Mouse (Mus musculus): Measurements from ENCODE around the gene Frmd4b.
"Not testable (repeated sequence)": the region's sequence is repeated elsewhere in the genome, so short reads cannot be mapped to it uniquely, and the experiment has no call there.

The Frmd4b gene

DNA sequence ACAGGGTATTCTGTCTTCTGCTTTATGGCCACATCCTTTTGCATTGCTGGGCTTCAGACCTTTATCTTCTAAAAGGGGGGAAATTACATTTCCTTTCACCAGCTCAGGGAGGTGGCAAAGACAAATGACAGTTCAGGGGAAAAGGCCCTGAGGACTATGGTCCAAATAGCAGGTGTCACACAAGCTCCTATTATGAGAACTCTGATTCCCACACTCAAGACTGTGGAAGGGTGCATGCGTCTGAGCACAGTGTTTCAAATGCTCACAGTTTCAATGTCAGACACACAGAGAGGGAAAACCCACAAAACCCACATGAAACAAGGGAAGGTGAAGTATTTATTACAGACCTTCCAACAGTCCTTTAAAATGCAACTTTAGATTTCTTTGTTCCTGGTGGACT lies 246.9 kb downstream of the Frmd4b start:
- no peak for DNase-seq (ENCODE audit: low spot score in 2 of 2)

DNA sequence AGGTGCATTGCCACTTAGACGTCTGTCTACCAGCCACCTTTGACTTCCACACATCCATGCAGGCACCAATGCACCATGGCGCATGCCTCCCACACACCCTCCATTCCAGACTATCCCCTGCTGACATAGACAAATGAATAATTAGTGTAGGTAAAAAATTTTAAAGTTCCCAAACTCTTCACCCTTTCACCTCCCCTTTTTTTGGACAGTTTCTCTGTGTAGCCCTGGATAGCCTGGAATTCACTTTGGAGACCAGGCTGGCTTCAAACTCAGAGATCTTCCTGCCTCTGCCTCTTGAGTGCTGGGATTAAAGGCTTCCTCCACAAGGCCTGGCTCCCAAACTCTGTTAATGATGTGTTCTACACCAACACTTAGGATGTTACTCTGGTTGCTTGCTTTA lies 253.5 kb downstream of the Frmd4b start:
- DNase-seq (ENCODE audit: low spot score in 2 of 2): no peak

- DNase-seq (ENCODE audit: low spot score in 2 of 2): not testable (repeated sequence)
Measured at GRCm38 (mm10) chr6:97357606-97358005, 259.7 kb downstream of the Frmd4b start.

- no peak for DNase-seq (ENCODE audit: low spot score in 2 of 2)
Measured at GRCm38 (mm10) chr6:97356612-97357011, 260.7 kb downstream of the Frmd4b start.

DNA sequence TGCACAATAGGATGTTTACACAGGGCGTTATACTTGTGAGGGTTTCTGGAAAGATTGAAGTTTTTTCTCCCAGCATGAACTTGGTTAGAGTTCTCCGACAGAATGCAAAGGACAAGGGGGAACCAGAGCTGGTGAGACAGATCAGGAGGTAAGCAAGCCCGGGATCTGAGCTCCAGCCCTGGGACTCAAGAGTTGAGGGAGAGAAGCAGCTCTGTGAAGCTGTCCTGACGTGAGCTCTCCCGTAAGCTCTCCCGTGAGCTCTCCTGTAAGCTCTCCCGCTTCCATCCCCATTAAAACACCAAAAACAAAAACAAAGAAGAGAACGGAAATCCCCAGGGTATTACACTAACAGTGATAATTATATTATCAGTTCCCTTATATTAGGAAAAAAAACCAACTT lies 262.2 kb downstream of the Frmd4b start:
- no peak for DNase-seq (ENCODE audit: low spot score in 2 of 2)

- DNase-seq (ENCODE audit: low spot score in 2 of 2): no peak
Measured at GRCm38 (mm10) chr6:97353933-97354332, 263.4 kb downstream of the Frmd4b start.

DNA sequence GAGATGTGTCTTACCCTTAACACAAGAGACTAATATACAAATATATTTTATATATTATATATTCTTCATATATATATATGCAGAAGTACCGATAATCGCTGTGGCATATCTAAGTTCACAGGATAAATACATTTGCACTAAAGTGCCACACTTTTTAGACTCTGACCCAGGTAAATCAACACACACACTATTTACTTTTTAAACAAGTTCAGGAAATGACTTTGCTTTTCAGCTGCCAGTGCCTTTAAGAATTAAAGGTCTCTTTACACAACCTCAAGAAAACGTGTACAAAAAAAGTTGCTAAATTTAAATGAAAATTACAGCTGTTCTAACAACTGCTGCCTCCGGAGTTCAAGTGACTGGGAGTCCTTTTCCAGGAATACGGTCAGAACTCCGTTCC lies 264.0 kb downstream of the Frmd4b start:
- DNase-seq (ENCODE audit: low spot score in 2 of 2): no peak

DNA sequence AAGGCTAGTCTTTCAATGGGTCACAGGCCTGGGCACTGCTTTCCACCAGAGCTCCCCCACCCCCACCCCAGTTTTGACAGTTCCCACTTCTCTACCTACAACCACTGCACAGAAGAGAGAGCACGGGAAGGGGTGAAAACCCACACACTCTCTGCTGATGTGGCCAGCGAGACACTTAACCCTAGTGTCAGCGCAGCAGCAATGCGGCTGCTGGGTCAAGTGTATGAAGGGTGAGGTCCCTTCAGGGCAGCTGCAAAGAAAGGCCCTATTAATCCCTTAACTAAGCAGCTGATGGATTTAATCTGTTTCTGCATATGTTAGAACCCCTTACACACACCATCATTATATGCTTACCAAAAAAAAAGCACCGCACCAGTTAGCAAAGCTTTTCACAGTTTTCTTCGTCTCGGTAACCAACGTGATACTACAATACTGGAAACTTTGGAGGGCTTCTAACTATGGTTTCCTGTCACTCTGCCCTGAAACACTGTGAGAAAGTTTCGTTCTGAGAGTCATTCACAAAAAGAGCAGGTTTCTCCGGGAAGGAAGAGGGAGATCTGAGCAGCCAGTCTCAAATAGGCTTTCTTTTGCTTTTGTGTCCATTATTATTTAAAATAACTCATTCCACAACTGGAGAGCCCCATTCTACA lies 264.7 kb downstream of the Frmd4b start:
- DNase-seq (ENCODE audit: low spot score in 2 of 2): no peak

DNA sequence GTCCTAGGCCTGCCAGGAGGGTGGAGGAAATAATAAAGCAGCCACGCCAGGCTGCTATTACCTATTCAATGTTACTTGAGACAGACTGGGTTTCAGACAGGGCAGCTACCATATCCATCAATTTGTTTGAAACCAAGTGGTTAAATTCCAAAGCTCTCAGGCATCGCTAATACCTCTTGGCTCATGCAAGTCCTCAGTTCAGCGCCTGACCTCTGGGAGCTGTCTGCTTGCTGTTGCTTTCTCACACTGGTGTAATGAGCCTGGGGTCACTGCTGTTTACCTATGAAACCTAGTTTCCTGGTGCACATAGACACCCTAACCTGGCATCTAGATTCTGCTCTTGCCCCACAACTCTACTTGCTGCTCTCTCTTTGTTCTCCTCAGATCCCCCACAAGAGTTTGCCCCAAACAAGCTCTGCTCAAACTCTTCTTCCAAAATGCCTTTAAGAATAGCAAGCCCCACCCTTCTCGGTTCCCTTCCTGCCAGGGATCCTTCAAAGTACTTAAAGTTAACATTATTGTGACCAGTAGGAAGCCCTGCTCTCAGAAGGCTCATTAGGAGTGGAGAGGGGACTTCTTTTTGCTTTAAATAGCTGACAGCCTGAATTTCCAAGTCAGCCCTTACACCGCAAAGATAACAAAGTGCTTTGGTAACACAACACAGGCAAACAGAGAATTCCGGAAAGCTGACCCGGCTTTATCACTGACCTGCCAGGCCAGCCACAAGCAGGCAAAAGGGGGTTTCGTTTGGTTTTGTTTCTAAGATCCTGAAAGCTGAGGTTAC lies 267.8 kb downstream of the Frmd4b start:
- DNase-seq (ENCODE audit: low spot score in 2 of 2): no peak

DNA sequence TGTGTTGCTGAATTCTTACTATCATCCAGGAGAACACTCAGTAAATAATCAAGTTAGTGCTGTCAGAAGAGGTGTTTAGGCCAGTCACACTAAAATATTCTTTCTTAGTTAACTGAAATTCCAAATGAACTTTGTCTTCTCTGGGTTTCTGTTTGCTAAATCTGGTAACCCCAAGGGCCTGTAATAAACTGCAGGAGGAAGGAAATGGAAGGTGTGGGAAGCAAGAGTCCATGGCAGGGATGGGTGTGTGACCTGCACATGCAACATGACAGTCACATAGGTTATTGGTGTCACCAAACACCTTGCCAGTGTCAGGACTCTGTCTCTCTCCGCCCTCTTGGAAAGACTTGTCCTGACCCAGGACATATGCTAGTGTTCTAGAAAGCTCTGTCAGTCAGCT lies 270.4 kb downstream of the Frmd4b start:
- no peak for DNase-seq (ENCODE audit: low spot score in 2 of 2)

DNA sequence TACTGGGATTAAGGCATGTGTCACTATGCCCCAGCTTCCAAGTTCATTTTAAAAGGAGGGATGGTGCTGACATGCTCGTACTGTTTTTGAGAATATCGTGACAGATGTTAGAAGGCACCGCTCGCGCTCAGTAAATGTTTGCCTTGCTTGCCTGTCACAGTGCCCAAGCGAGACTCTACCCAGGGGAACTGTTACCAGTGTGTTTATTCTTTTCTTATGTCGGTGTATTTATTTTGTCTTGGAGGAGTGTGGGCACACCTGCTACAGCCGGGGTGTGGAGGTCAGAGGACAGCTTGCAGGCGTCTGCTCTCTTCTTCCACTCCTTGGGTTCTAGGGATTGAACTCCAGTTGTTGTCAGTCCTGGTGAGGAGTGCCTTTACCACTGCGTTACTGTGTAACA lies 270.8 kb downstream of the Frmd4b start:
- no peak for DNase-seq (ENCODE audit: low spot score in 2 of 2)

DNA sequence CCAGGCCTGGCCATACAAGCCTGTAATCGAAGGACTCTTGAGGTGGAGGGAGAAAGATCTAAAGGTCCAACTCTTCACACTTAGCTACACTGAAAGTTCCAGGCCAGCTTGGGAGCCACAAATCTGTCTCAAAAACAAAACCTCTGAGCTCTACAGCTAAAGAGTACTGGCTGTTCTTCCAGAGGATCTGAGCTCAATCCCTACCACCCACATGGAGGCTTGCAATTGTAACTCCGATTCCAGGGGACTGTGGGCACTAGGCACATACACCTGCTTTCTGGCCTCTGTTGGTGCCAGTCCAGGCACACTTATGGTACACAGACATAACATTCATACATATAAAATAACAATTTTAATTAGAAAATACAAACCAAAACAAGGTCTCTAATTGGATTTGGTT lies 271.4 kb downstream of the Frmd4b start:
- DNase-seq (ENCODE audit: low spot score in 2 of 2): no peak

- DNase-seq (ENCODE audit: low spot score in 2 of 2): no peak
Measured at GRCm38 (mm10) chr6:97342185-97342584, 275.2 kb downstream of the Frmd4b start.

DNA sequence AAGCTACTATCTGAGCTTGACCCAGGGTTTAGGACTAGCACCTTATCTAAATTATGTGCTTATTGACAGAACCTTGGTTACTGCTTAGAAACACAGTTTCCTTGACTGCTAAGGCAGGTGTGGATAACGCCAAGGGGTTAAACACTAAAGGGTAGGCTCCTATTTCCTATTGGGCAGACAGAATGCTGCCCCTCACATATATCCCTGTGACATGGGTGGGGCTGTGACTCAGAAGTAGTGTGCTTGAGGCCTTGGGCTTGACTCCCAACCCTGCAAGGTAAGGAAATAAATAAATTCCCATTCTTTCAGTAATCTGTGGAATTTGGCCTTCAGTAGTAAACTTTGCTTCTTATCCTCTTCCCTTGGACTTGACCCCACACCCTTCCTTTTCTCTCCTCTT lies 275.7 kb downstream of the Frmd4b start:
- DNase-seq (ENCODE audit: low spot score in 2 of 2): no peak

DNA sequence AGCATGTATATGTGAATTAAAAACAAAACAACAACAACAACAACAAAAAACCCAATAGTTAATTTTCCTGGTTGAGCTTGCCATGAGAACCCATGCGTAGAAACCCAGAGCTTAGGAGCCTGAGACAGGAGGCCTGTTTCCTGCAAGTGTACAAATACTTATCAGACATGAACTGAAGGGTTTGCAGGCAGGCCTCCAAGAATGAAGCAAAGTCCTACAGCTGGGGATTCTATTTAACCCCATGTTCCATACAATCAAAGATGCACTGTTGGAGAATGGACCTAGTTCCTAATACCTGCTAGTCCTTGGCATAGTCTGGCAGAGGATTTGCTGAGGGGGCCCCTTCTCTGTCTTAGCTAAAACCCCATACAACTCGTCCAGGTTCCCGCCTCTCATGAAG lies 276.2 kb downstream of the Frmd4b start:
- DNase-seq (ENCODE audit: low spot score in 2 of 2): no peak

GRCm38 (mm10) chr6:97340211-97340791 lies 277.0 kb downstream of the Frmd4b start:
- DNase-seq (ENCODE audit: low spot score in 2 of 2): no peak

DNA sequence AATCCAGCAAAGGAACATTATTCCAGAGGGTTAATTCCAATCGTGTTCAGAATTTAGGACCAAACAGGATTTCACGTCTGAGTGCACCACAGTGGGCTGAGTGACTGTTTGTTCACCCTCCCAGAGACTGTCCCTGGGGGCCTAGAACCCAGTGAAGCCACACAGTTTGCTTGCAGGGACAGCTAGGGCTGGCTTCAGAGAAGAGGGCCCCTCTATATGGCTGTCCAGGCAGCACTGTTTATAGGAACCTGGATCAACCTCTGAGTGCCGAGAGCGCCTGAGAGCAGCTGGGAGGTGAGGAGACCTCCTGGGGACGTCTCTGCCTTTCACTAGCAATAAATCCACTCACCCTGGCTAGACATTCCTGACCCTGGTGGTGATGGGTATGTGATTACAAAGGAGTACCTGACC lies 278.1 kb downstream of the Frmd4b start:
- DNase-seq (ENCODE audit: low spot score in 2 of 2): no peak

DNA sequence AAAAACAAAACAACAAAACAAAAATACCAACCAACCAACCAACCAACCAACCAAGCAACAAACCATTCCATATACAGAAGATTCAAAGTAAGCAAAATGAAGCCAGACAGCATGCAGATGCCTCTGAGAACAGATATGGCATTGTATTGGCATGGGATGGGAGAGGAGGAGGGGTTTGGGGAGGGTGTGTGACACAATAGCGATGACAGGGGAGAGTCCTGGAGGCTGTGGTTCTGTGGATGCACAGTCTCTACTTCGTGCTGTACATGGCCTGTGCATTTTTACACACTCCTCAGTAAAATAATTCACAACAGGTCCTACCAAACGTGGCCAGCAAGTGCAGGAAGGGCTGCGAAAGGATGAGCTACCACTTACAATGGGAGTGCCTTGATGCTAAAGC lies 278.5 kb downstream of the Frmd4b start:
- DNase-seq (ENCODE audit: low spot score in 2 of 2): no peak

GRCm38 (mm10) chr6:97333323-97333722 lies 284.0 kb downstream of the Frmd4b start:
- DNase-seq (ENCODE audit: low spot score in 2 of 2): no peak

DNA sequence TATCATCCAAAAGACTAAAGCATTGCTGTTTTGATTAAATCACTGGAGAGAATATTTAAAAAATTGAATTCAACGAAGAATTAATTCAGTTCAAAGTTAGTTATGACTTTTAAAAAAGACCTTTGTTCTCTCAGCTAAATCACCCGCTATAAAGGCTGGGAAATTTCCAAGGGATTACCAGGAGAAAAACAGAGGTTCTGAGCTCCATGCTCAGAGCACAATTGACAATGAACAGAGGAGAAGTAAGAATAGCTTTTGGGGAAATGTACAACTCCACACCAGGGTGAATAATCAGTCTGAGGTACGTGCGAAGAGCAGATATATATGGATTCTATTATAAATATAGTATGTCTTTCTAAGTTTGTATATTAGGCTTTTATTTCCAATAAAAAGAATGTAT lies 293.4 kb downstream of the Frmd4b start:
- no peak for DNase-seq (ENCODE audit: low spot score in 2 of 2)

GRCm38 (mm10) chr6:97322126-97322525 lies 295.2 kb downstream of the Frmd4b start:
- DNase-seq (ENCODE audit: low spot score in 2 of 2): no peak

GRCm38 (mm10) chr6:97321156-97321555 lies 296.2 kb downstream of the Frmd4b start:
- DNase-seq (ENCODE audit: low spot score in 2 of 2): no peak

DNA sequence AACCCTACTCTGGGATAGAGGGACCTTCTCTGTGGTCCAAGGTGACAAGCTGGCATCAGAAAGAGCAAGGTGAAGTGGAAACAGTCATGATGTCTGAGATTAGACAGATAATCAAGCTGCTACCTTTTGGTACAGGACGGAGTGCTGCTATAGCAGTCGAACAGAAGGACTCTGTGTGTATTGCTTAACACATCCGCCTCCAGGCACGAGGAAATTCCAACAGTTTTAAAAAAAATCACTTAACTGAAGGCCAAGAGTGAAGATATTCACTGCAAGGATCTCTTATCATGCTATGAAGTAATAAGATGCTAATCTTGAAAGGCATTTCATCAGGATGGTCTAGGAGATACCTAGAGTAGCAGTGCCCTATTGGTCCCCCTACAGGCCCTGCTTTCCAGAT lies 298.3 kb downstream of the Frmd4b start:
- DNase-seq (ENCODE audit: low spot score in 2 of 2): no peak
